Mouse (Mus musculus) bone marrow, adult 2 months (tissue): ENCODE results near the gene Cemip.

Experiments
- CTCF ChIP-seq: fragments of 200-500 bp; IDR thresholded peaks from 2 replicates; pipeline ENCODE4 v1.5.1; 2011; ENCODE audit warnings: low read length, control low read depth; ENCODE audit not compliant: control insufficient read depth, insufficient read depth
- POLR2A ChIP-seq: fragments of 200-500 bp; IDR thresholded peaks from 2 replicates; pipeline ENCODE4 v1.6.1; 2011; ENCODE audit warnings: low read depth, mild to moderate bottlenecking, control low read depth, low read length, borderline replicate concordance; ENCODE audit not compliant: control insufficient read depth

GRCm38 (mm10) chr7:84032831-84033230 lies 53.5 kb downstream of the Cemip start:
- no peak for TF ChIP-seq POLR2A
- no peak for TF ChIP-seq CTCF
